Mouse (Mus musculus) megakaryocyte progenitor cell, adult 5-6 weeks (primary cell): ENCODE measurements around the gene Prepl. TPM values are rescaled to one million over a fixed set of nuclear protein-coding genes. Genes with fewer than 3 reads are reported as not detected.

Experiments
- ATAC-seq: replicated peaks from 2 replicates; pipeline ENCODE4 v1.8.0; 2016; ENCODE audit warnings: mild to moderate bottlenecking, moderate TSS enrichment, inconsistent platforms; ENCODE audit not compliant: poor library complexity
- total RNA-seq, 2 experiments: library from RNA; stranded (forward) in 1 of 2; stranded (reverse) in 1 of 2; fragments of 157-497, 149-512 nt in 1 of 2; fragments of 200-1000 nt in 1 of 2; gene quantifications; 2 replicates each; pipeline versions ENCODE4 v1.2.3 to v1.2.4; 2015 to 2017

Gene Prepl
- total RNA-seq, 2 experiments from 2014 or later = 24.9 to 36.8 TPM

- ATAC-seq = no peak
These were observed 18.8 kb downstream of the Prepl start for GRCm38 (mm10) chr17:85071088-85071775.

DNA sequence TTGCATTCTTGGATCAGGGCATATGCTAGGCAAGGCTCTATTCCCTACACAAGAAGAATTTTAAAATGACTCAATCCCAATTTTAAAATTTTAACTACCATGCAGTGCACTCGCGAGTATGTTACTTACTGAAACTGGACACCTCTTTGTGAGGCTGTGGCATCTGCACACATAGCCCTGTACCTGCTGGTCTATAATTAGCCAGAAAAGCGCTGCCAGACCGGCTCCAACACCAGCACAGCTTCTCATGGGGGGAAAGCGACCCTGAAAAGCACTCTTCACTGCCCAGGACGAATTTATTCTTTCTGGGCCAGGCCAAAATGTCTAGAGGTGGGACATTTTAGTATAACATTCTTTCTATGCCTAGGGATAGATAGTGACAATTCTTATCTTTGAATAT lies 19.4 kb downstream of the Prepl start:
- no peak for ATAC-seq

DNA sequence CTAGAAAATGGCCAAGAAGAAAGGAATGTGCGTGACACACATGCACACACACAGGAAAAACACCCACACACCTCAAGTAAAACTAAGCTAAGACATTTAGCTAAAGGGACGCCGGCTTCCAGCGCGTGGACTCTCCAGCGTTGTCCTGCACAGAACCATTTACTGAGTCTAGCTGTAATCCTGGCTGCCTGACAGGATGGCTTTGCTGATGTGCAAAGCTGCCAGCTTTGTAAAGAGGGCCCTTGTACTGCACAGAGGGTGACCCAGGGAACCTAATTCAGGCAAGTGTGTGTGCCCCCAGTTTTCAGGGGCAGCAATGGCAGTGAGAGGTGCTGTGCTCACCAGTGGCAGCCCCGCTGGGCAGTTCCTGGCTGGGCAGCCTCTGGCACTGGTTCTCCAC lies 22.7 kb downstream of the Prepl start:
- ATAC-seq = no peak

GRCm38 (mm10) chr17:85063560-85063959 lies 26.5 kb downstream of the Prepl start:
- peak; percentile 66 for ATAC-seq

DNA sequence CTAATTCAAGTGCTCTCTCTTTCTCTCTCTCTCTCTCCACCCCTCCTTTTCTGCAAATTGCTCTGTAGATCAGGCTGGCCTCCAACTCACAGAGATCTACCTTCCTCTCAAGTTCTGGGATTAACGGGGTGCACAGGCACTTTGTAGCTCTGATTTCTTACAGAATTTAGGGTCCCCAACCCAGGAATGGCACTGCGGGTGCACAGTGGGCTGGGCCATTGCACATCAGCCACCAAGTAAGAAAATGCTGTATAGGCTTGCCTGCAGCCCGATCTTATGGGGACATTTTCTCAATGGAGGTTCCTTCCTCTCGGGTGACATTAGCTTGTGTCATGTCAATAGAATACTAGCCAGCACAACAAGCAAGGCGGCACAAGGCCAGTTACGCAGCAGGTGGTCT lies 30.9 kb downstream of the Prepl start:
- no peak for ATAC-seq

DNA sequence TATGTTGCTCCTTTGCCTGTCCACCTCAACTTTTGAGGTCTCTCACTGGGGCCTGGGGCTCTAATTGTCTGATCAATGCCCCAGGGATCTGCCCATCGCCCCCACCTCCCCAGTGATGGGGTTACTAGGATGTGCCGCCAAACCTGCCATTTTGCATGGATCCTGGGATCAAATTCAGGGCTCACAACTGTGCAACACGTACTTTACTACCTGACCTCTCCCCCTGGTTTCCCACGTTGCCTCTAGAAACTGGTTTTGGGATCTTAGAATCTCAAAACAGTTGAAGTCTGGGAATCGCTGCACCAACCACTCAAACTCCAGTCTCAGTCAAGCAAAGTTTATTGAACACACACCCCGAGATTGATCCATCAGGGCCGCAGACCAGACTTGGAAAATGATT lies 31.8 kb downstream of the Prepl start:
- no peak for ATAC-seq

- ATAC-seq = no peak
These were observed 41.7 kb downstream of the Prepl start for GRCm38 (mm10) chr17:85048379-85048778.

- ATAC-seq = no peak
These were observed 44.9 kb downstream of the Prepl start for GRCm38 (mm10) chr17:85045160-85045559.

DNA sequence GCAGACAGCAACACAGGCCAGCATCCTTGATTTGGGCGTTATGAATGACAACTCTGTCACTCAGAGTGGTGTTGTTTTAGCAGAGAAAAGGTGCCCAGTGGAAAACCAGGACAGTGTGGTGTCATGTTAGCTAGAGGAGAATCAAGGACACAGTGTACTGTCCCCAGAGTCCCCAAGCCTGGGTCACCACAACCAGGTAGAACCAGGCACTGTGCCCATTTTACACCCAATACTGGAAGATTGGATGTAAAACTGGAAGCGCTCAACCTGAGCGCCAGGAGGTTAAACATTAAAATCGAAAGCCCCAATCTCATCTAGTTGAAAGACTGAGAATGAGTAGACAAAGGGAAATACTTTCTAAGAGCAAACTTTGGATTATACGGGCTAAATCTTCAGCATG lies 45.6 kb downstream of the Prepl start:
- ATAC-seq = no peak

GRCm38 (mm10) chr17:85043404-85043816 lies 46.6 kb downstream of the Prepl start:
- no peak for ATAC-seq

GRCm38 (mm10) chr17:85042419-85042818 lies 47.6 kb downstream of the Prepl start:
- ATAC-seq = no peak

DNA sequence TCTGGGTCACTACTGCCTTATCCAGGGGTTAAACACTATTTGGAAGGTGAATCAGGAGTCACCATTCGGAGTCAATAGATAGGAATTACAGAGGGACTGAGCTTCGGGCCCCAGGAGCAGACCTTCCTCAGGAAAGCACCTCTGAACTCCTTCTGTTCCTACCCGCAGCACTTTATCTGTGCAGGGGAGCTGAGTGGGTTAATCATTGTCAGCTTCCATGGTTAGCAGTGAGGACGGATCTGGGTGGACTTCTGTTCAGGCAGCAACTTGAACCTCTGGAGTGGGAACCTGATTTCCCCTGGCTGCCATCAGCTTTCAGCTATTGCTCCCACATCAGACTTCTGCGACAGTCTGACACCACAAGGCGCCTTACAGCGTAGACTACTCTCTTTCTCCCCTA lies 49.1 kb downstream of the Prepl start:
- no peak for ATAC-seq

DNA sequence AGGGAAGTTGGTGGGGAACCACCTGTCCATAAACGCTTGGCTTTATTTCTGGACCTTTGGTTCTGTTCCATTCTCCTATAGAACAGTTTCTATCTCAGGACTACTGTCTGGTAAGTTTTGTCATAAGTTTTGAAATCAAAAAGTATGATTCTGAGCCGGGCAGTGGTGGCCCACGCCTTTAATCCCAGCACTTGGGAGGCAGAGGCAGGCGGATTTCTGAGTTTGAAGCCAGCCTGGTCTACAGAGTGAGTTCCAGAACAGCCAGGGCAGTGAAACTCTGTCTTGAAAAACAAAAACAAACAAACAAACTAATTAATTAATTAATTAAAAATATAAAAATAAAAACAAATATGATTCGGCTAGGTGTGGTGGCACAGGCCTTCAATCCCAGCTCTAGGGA lies 51.3 kb downstream of the Prepl start:
- no peak for ATAC-seq

GRCm38 (mm10) chr17:85038311-85038710 lies 51.7 kb downstream of the Prepl start:
- no peak for ATAC-seq

GRCm38 (mm10) chr17:85037855-85038254 lies 52.2 kb downstream of the Prepl start:
- ATAC-seq = no peak

DNA sequence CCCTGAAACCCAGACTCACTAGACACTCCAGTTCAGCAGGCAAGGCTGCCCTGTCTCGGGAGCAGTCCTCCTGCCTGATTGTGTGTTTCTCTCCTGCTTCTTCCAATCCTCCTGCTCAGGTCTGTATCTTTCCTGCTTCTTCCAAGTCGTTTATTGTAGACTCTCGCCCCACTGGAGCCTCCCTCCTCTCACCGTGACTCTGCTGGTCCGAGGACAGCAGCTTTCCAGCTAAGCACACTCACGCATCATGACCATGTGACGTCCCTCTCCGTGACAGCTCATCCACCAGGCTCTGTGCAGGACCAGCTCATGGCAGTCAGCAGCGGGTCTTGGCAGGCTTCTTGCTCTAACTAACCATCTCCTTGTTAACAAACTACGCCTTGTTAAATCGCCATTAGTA lies 56.0 kb downstream of the Prepl start:
- no peak for ATAC-seq

DNA sequence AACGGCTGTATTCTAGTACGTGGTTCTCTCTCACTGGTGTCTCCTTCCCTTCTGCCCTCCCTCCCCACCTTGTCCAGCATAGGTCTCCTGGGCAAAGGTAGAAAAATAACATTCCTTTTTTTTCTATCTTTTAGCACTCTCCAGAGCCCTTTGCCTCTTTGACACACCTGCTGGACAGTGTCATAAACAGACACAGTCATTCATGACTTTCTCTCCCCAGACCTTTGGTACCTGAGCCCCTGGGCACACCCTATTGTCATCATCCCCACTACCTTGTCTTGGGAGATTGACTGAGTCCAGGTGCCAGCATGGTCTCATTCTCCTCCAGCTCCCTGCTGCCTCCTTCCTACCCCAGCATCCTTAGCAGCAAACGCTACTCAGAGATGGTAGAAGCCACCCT lies 57.0 kb downstream of the Prepl start:
- ATAC-seq = no peak

DNA sequence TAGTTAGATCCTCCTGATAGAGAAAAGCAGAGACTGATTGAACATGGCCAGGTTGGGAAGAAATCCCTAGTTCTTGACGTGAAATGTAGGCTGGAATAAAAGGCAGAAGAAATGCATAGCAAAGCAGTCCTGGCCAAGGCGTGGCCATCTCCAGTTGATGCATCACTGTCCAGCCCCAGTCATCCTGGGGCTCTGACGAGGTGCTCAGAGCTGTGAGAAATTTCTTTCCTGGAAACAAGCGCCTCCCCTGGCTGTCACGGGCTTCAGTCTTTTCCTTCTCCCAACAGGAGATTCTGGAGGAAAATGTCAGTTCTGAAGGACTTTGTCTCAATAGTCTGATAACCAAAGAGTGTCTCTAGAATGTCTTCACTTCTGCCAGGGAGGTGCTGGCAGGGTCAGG lies 59.4 kb downstream of the Prepl start:
- no peak for ATAC-seq

DNA sequence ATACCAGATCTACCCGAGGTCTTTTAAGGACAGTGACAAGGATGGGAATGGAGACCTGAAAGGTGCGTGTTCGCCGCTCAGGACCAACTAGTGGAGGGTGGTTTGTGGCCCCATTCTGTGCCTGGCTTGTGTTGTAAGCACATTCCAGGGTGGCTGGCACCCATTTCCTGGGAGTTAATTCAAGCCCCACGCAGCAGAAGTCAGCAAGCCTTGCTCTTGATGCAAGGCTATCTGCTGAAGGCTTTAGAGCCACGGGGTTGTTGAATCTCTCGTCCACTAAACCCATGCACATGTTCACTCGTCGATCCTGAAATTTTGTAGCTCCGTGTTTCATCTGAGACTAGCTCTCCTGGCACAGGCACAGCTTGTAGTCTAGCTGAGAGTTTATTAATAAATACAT lies 61.2 kb downstream of the Prepl start:
- ATAC-seq = no peak

GRCm38 (mm10) chr17:85028093-85028739 lies 61.8 kb downstream of the Prepl start, which contains the start of gene Slc3a1:
Slc3a1 (plus strand) TSS chr17:85028376.
- ATAC-seq = no peak

GRCm38 (mm10) chr17:85027247-85027646 lies 62.8 kb downstream of the Prepl start:
- ATAC-seq = no peak

DNA sequence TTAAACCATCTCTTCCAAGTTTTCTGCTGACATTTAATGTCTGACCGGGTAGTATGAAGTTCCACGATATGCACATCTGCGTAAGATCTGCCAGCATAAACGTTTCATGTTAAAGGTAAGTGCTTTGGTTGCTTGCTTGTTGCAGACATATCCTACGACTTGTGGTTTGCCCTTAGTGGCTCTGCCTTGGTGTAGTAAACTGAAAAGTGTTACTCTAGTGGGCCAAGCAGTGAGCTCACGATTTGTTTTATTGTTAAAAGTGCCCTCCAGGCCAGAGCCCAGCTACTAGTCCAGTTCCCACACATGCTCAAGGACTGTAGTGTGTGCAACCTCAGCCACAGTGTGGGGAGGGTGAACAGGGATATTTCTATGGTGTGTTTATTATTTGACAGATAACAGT lies 63.6 kb downstream of the Prepl start:
- ATAC-seq = no peak

GRCm38 (mm10) chr17:85025151-85025550 lies 64.9 kb downstream of the Prepl start:
- ATAC-seq = no peak
